Mouse (Mus musculus): ENCODE results near the gene Gm15262. TPM values are rescaled to one million over a fixed set of nuclear protein-coding genes. Genes with fewer than 3 reads are reported as not detected.

The Gm15262 gene
- polyA plus RNA-seq (2015; fragmentation: Illumina TruSeq; extraction: RNeasy Lipid Tissue Mini Kit (QIAGEN cat#74804); ENCODE audit: insufficient read depth, low read depth, low replicate concordance), result not detected

GRCm38 (mm10) chrX:161287156-161287555, at the start of gene Gm15262:
Gene Gm15262, plus strand, starts transcription at chrX:161287456.

Other genes with a start within 250 kb of the Gm15262 start
- not detected for gene Scml2, start 170.3 kb upstream of the Gm15262 start, polyA plus RNA-seq (2015; fragmentation: Illumina TruSeq; extraction: RNeasy Lipid Tissue Mini Kit (QIAGEN cat#74804); ENCODE audit: insufficient read depth, low read depth, low replicate concordance)

All from pancreas, adult 10 weeks (tissue).